Mouse (Mus musculus) neutrophil, adult 65 days (primary cell): ENCODE results near the gene Usp40. TPM values are rescaled to one million over a fixed set of nuclear protein-coding genes. Genes with fewer than 3 reads are reported as not detected.

Experiments used
- total RNA-seq: library from RNA; stranded (reverse); gene quantifications from 2 replicates; pipeline ENCODE4 v1.2.4, GENCODE M21; 2023

Gene Usp40
- 3.2 and 3.9 TPM in 2 replicates for total RNA-seq

DNA sequence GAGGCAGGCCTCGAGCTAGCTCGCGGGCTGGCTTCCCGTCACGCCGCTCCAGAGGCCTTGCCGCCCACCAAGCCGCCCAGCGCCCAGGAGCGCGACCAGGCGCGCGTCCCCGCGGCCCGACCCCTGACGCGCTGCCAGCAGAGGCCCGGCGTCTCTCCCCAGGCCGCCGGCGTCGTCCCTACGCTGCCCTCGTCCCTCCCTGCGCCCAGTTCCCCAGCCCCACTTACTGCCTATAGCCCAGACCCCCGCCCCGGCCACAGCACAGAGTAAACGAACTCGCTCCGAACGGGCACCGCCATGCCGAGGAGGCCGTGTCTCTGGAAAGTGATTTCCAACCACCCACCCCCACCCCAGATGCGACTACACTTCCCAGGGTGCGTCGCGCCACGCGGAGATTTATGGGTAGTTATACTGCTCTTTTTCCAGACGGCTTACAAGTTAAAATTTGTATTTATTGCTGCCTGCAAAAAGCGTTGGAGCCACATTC, at the start of gene Usp40:
Gene Usp40 (minus strand): TSS at position 341 of the 487 bp plus-strand sequence.

DNA sequence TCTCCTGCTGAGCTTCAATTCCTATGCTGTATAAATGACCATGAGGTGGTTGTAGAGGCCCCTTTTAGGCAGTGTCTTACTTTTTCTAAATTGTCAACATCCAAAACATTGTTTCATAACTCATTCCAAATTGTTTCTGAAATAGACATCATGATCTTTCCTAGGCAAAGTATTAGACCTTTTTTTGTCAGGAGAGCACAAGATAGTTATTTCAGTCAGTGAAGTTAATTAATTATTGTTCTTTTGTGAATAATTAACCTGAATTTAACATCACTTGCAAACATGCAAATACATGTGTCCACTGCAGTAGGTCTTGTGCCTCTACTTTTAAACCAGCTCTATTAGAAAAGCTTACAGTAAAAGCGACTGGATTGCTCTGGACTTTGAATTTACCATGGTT, 46.7 kb upstream of the Usp40 start, which contains the start of gene Ugt1a10:
Gene Ugt1a10 (plus strand): TSS at position 301 of the 400 bp plus-strand sequence.

Other genes starting within 250 kb of the Usp40 start
- 2.4 and 2.6 TPM in 2 replicates for gene Sag, start 204.9 kb downstream of the Usp40 start, total RNA-seq
- 147 and 203 TPM in 2 replicates for gene Dgkd, start 155.3 kb downstream of the Usp40 start, total RNA-seq
- not detected in 2 replicates for gene Ugt1a10, start 46.8 kb upstream of the Usp40 start, total RNA-seq
- gene Ugt1a9, start 62.2 kb upstream of the Usp40 start, total RNA-seq = not detected in 2 replicates
- gene Ugt1a8, start 79.3 kb upstream of the Usp40 start, total RNA-seq = not detected in 2 replicates
- gene Ugt1a7c, start 86.5 kb upstream of the Usp40 start, total RNA-seq = 99.6 and 115 TPM in 2 replicates
- 35.0 and 48.8 TPM in 2 replicates for gene Ugt1a6b, start 94.7 kb upstream of the Usp40 start, total RNA-seq
- 30.4 and 41.7 TPM in 2 replicates for gene Ugt1a6a, start 126.3 kb upstream of the Usp40 start, total RNA-seq
- gene Ugt1a5, start 157.5 kb upstream of the Usp40 start, total RNA-seq = 11.7 and 27.4 TPM in 2 replicates
- gene Ugt1a2, start 192.1 kb upstream of the Usp40 start, total RNA-seq = 7.4 and 19.5 TPM in 2 replicates
- gene Dnajb3, start 197.2 kb upstream of the Usp40 start, total RNA-seq = not detected in 2 replicates
- gene Ugt1a1, start 203.4 kb upstream of the Usp40 start, total RNA-seq = 9.2 and 16.8 TPM in 2 replicates
- 1.9 and 3.9 TPM in 2 replicates for gene Mroh2a, start 218.4 kb upstream of the Usp40 start, total RNA-seq